Mouse (Mus musculus) C2C12 (cell line): ENCODE measurements around the gene 9230104L09Rik.

ENCODE experiments used
- CEBPB ChIP-seq: IDR thresholded peaks from one replicate; pipeline ENCODE4 v1.6.1; 2011; ENCODE audit warnings: low read depth, mild to moderate bottlenecking, control low read depth, moderate library complexity
- CTCF ChIP-seq: IDR thresholded peaks from one replicate; pipeline ENCODE4 v1.5.1; 2011; ENCODE audit not compliant: control insufficient read depth, insufficient read depth, insufficient read length
- USF1 ChIP-seq: IDR thresholded peaks from one replicate; pipeline ENCODE4 v1.6.1; 2011; ENCODE audit warnings: low read depth, mild to moderate bottlenecking, control low read depth, moderate library complexity

DNA sequence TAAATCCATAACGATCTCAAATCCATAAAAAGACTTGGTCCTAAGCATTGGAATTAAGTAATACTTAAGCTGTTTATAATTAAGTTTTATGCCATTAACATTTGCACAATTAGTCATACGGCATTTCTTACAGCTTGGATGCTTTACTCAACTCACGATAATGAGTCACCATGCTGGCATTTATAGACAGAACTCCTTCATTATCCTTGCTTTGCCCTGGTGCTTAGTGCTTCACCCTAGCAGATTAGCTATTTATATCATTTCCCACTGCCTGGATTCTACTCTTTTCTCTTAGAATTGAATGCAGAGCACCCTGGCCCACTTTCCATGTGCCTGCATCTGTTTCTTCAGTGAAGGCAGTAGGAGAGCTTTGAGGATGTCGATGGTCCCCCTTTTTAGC is 7.3 kb downstream of the 9230104L09Rik start:
- TF ChIP-seq CTCF = no peak
- TF ChIP-seq USF1 = no peak
- TF ChIP-seq CEBPB = peak; percentile 61
